Mouse (Mus musculus) heart, embryonic 11.5 days (tissue): ENCODE data around the gene Gstcd. TPM values are rescaled to one million over a fixed set of nuclear protein-coding genes. Genes with fewer than 3 reads are reported as not detected.

Source experiments
- ATAC-seq: fragments of 200-750 bp; cut with Nextera tagmentation; replicated peaks from 2 replicates; pipeline ENCODE4 v1.8.0; 2017; ENCODE audit warnings: moderate library complexity; ENCODE audit not compliant: insufficient number of reproducible peaks, low FRiP score, low TSS enrichment
- H3K27ac ChIP-seq: fragments of 300-500 bp; sonication (generic); 2 replicates; pipeline ENCODE4 v1.5.1; 2014; ENCODE audit warnings: mild to moderate bottlenecking, low read depth, low read length
- H3K27me3 ChIP-seq: fragments of 300-500 bp; sonication (generic); 2 replicates; pipeline ENCODE4 v1.6.1; 2014; ENCODE audit warnings: mild to moderate bottlenecking, low read length, mixed read lengths; ENCODE audit not compliant: control insufficient read depth, insufficient read depth
- H3K36me3 ChIP-seq: fragments of 300-500 bp; sonication (generic); 2 replicates; pipeline ENCODE4 v1.6.1; 2014; ENCODE audit warnings: mild to moderate bottlenecking, low read length, moderate library complexity, mixed read lengths; ENCODE audit not compliant: control insufficient read depth, insufficient read depth
- H3K4me1 ChIP-seq: fragments of 300-500 bp; sonication (generic); 2 replicates; pipeline ENCODE4 v1.6.1; 2014; ENCODE audit warnings: low read length; ENCODE audit not compliant: control insufficient read depth, insufficient read depth
- H3K4me2 ChIP-seq: fragments of 300-500 bp; sonication (generic); 2 replicates; pipeline ENCODE4 v1.6.1; 2014; ENCODE audit warnings: mild to moderate bottlenecking, moderate library complexity
- H3K4me3 ChIP-seq: fragments of 300-500 bp; sonication (generic); 2 replicates; pipeline ENCODE4 v1.5.1; 2014; ENCODE audit warnings: low read depth, low read length
- H3K9ac ChIP-seq: fragments of 300-500 bp; sonication (generic); 2 replicates; pipeline ENCODE4 v1.6.1; 2014; ENCODE audit warnings: mild to moderate bottlenecking, low read depth, low read length, moderate library complexity
- H3K9me3 ChIP-seq: fragments of 300-500 bp; sonication (generic); replicated peaks from 2 replicates; pipeline ENCODE4 v1.6.1; 2016; ENCODE audit warnings: low read length; ENCODE audit not compliant: control insufficient read depth
- WGBS: fragments of 180-500 bp; shearing (Covaris S2); extraction: QIAGEN DNeasy Blood & Tissue Kit; methylation state at CpG from one replicate; pipeline ENCODE4 v1.1.7; 2014; ENCODE audit not compliant: insufficient replicate concordance; 5-methylcytosine and 5-hydroxymethylcytosine counted together
- polyA plus RNA-seq: library from polyadenylated mRNA; unstranded; fragments of >200 nt; fragmentation: Nextera tagmentation; extraction: Ambion mirVana; gene quantifications from 2 replicates; pipeline ENCODE4 v1.2.1, GENCODE M21; 2014

Gene Gstcd
- polyA plus RNA-seq, 1 experiment from 2014 or later = 8.4 TPM

- H3K9me3 ChIP-seq = no peaks in the 10 kb centered on the region
These were observed 6.0 kb downstream of the Gstcd start for GRCm38 (mm10) chr3:133085858-133086257.

GRCm38 (mm10) chr3:133082736-133083135 lies 9.1 kb downstream of the Gstcd start:
- ATAC-seq = no peak
- Histone ChIP-seq H3K4me2 (no peak overlapping the region), H3K9ac (no peak overlapping the region), H3K4me3 (no peak overlapping the region), H3K4me1 (no peaks in the 10 kb centered on the region), H3K27ac (no peak overlapping the region), H3K27me3 (no peaks in the 10 kb centered on the region), H3K36me3 (peaks cover 7% of the 10 kb centered on the region), H3K9me3 (no peaks in the 10 kb centered on the region)
- WGBS = 89% methylated on average over 5 of the region's 5 CpGs

More at GRCm38 (mm10) chr3:133085858-133086257, 6.0 kb downstream of the Gstcd start:
- no peak overlapping the region for H3K4me2 ChIP-seq
- no peaks in the 10 kb centered on the region for H3K27me3 ChIP-seq
- H3K36me3 ChIP-seq = peaks cover 7% of the 10 kb centered on the region
- no peak for ATAC-seq
- peaks cover 4% of the 10 kb centered on the region; the same call in 1 of the 2 replicates for H3K4me1 ChIP-seq
- no peak overlapping the region for H3K4me3 ChIP-seq
- 71% methylated on average over 3 of the region's 3 CpGs for WGBS
- H3K27ac ChIP-seq = no peak overlapping the region
- no peak overlapping the region for H3K9ac ChIP-seq

GRCm38 (mm10) chr3:133075560-133075959 lies 16.3 kb downstream of the Gstcd start:
- Histone ChIP-seq H3K36me3 (peaks cover 6% of the 10 kb centered on the region; the same call in 1 of the 2 replicates), H3K9me3 (no peaks in the 10 kb centered on the region), H3K4me3 (no peak overlapping the region), H3K9ac (no peak overlapping the region), H3K27me3 (no peaks in the 10 kb centered on the region), H3K4me1 (no peaks in the 10 kb centered on the region), H3K27ac (no peak overlapping the region), H3K4me2 (no peak overlapping the region)
- no peak for ATAC-seq
- 92% methylated on average over 10 of the region's 10 CpGs for WGBS

- H3K4me2 ChIP-seq = no peak overlapping the region
- H3K27ac ChIP-seq = no peak overlapping the region
- H3K27me3 ChIP-seq = no peaks in the 10 kb centered on the region
- no peaks in the 10 kb centered on the region for H3K4me1 ChIP-seq
- ATAC-seq = no peak
- no peak overlapping the region for H3K9ac ChIP-seq
- no peaks in the 10 kb centered on the region; the same call in 1 of the 2 replicates for H3K36me3 ChIP-seq
- WGBS = 87% methylated on average over 2 of the region's 2 CpGs
- H3K4me3 ChIP-seq = no peak overlapping the region
- H3K9me3 ChIP-seq = no peaks in the 10 kb centered on the region
These were observed 39.8 kb downstream of the Gstcd start for GRCm38 (mm10) chr3:133052068-133052467.

- H3K9me3 ChIP-seq = no peaks in the 10 kb centered on the region
- no peaks in the 10 kb centered on the region for H3K4me1 ChIP-seq
- no peak overlapping the region for H3K9ac ChIP-seq
- no peak overlapping the region for H3K4me3 ChIP-seq
- 94% methylated on average over 7 of the region's 7 CpGs for WGBS
- H3K27ac ChIP-seq = no peak overlapping the region
- H3K27me3 ChIP-seq = no peaks in the 10 kb centered on the region
- H3K4me2 ChIP-seq = no peak overlapping the region
- no peaks in the 10 kb centered on the region for H3K36me3 ChIP-seq
- ATAC-seq = no peak
These were observed 58.6 kb downstream of the Gstcd start for GRCm38 (mm10) chr3:133033145-133033755.

GRCm38 (mm10) chr3:133026977-133027376 lies 64.9 kb downstream of the Gstcd start:
- 88% methylated on average over 2 of the region's 2 CpGs for WGBS
- Histone ChIP-seq H3K27ac (no peak overlapping the region), H3K36me3 (no peaks in the 10 kb centered on the region), H3K27me3 (no peaks in the 10 kb centered on the region), H3K4me2 (no peak overlapping the region), H3K4me3 (no peak overlapping the region), H3K4me1 (no peaks in the 10 kb centered on the region), H3K9ac (no peak overlapping the region), H3K9me3 (no peaks in the 10 kb centered on the region)
- ATAC-seq = no peak

GRCm38 (mm10) chr3:133007250-133007649 lies 84.6 kb downstream of the Gstcd start:
- H3K27ac ChIP-seq = no peak overlapping the region
- WGBS = 81% methylated on average over 4 of the region's 4 CpGs

GRCm38 (mm10) chr3:132996299-132996698 lies 95.5 kb downstream of the Gstcd start:
- no peak for ATAC-seq
- no peaks in the 10 kb centered on the region for H3K36me3 ChIP-seq
- 85% methylated on average over 9 of the region's 9 CpGs for WGBS

More at GRCm38 (mm10) chr3:133007250-133007649, 84.6 kb downstream of the Gstcd start:
- H3K4me1 ChIP-seq = no peaks in the 10 kb centered on the region
- no peak overlapping the region for H3K9ac ChIP-seq
- no peak overlapping the region for H3K4me2 ChIP-seq
- H3K9me3 ChIP-seq = no peaks in the 10 kb centered on the region
- no peak overlapping the region for H3K4me3 ChIP-seq
- H3K27me3 ChIP-seq = no peaks in the 10 kb centered on the region
- no peaks in the 10 kb centered on the region for H3K36me3 ChIP-seq
- ATAC-seq = no peak

GRCm38 (mm10) chr3:132995904-132996267 lies 95.9 kb downstream of the Gstcd start:
- WGBS = 84% methylated on average over 3 of the region's 3 CpGs
- ATAC-seq = no peak
- H3K9me3 ChIP-seq = no peaks in the 10 kb centered on the region

More at GRCm38 (mm10) chr3:132996299-132996698, 95.5 kb downstream of the Gstcd start:
- H3K4me2 ChIP-seq = no peak overlapping the region
- H3K27ac ChIP-seq = no peak overlapping the region
- no peaks in the 10 kb centered on the region for H3K4me1 ChIP-seq
- no peak overlapping the region for H3K4me3 ChIP-seq
- no peak overlapping the region for H3K9ac ChIP-seq
- no peaks in the 10 kb centered on the region for H3K9me3 ChIP-seq
- H3K27me3 ChIP-seq = no peaks in the 10 kb centered on the region

More at GRCm38 (mm10) chr3:132995904-132996267, 95.9 kb downstream of the Gstcd start:
- H3K4me2 ChIP-seq = no peak overlapping the region
- H3K9ac ChIP-seq = no peak overlapping the region
- H3K27ac ChIP-seq = no peak overlapping the region
- H3K4me3 ChIP-seq = no peak overlapping the region
- no peaks in the 10 kb centered on the region for H3K36me3 ChIP-seq
- no peaks in the 10 kb centered on the region for H3K4me1 ChIP-seq
- no peaks in the 10 kb centered on the region for H3K27me3 ChIP-seq
